Mouse (Mus musculus) left cerebral cortex, adult 11 months (tissue): ENCODE measurements at regions not wholly inside any gene's neighbourhood (a gene's known extent, or its start where the extent isn't known, plus 50 kb on each side); places are given as distances from the start of the nearest gene placed in this dataset.

Experiments
- DNase-seq: peaks from one replicate; pipeline ENCODE4 v3.0.0; 2022; ENCODE audit warnings: low spot score

DNA sequence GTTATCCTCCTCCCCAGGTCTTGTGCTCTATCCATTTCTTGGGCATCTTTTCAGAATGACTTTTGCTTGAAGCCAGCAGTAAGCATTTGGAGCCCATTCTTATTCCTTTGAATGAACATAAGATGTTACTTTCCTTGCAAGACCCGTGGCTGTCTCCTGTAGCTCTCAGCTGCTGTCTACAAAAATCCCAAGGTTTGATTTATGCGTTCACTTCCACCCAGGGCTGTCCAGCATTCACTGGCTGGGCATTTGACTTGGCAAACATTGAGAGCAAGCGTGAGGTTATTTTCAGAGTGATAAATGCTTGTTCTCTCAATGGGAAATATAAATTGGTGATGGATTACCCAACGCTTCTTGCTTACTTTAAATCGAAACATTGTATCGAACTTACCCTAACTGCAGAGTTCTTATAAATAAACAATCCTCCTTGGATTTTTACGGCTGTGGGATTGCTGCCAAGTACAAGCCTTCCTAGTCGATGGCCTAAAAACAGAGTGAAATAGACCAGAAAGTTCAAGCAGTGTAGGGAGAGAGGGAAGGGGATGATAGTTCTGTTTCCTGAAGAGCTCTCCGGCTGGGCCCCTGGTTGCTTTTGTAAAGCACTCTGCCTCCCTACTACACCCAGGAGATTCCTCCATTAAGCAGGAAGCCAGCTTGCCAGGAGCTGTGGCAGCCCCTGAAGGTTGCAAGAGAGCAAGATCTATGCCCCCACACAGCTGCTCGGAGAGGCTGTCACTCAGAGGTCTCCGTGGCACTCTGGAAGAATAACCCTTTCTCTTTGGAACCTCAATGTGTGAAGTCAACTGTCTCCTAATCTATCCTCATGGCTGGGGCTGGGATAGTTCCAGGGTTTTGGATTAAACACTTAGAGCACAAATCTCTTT, 210.1 kb downstream of the Mex3b start:
- DNase-seq, result no peak

DNA sequence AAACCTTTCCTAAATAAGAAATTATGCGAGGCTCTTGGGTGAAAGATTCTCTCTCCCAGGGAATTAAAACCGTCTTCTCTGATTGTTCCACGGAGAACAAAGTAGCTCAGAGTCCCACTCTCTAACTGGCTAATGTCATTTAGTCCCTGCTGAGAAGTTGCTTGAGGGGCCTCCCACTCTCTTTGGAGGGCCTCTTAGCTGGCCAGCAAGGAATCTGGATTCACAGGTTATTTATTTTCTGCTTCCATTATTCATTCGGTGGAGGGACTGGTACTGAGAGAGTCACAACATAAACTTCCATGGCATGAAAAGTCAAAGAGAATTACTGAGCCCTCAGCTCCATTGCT, 210.8 kb downstream of the Mex3b start:
- no peak for DNase-seq

DNA sequence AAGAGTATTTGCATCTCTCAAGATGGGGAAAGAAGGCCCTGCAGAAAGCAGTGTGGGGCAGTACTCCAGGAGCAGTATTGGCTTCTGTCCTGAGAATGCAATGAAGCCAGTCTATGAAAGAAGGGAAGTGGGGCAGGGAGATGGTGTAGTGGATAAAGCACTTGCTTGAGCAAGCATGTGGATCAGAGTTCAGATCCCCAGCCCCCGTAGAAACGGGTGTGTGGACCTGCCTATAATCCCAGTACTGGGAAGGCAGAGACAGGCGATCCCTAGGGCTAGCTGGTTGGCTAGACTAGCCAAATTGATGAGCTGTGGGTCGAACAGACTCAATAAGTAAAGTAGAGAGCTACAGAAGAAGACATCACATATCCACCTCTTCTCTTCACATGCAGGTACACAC, 211.6 kb downstream of the Mex3b start:
- DNase-seq, result no peak

- DNase-seq, result no peak
Observed at GRCm38 (mm10) chr7:83079842-83080241, 212.7 kb downstream of the Mex3b start.

GRCm38 (mm10) chr7:83084496-83085082, 217.5 kb downstream of the Mex3b start:
- no peak for DNase-seq

- DNase-seq, result no peak
Observed at GRCm38 (mm10) chr7:83085547-83086158, 218.5 kb downstream of the Mex3b start.

DNA sequence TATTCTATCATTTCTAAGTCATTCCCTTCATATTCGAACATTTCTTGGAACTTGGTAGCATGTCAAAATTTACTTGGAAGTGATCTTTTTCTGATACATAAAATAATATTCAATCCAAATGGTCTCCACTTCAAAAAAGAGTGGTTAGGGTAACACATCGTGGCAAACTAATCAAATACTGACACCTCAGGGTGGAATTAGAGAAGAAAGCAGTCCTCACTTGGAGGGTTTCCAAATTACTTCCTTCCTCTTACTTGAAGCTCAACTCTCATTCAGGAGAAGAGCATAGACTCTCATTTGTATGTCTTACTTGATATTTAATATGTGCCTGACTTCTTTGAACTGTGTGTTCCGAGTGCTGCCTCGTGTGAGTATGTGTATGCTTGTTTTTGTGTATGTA, 220.3 kb downstream of the Mex3b start:
- DNase-seq, result no peak

- no peak for DNase-seq
Observed at GRCm38 (mm10) chr7:83088125-83088524, 221.0 kb downstream of the Mex3b start.

DNA sequence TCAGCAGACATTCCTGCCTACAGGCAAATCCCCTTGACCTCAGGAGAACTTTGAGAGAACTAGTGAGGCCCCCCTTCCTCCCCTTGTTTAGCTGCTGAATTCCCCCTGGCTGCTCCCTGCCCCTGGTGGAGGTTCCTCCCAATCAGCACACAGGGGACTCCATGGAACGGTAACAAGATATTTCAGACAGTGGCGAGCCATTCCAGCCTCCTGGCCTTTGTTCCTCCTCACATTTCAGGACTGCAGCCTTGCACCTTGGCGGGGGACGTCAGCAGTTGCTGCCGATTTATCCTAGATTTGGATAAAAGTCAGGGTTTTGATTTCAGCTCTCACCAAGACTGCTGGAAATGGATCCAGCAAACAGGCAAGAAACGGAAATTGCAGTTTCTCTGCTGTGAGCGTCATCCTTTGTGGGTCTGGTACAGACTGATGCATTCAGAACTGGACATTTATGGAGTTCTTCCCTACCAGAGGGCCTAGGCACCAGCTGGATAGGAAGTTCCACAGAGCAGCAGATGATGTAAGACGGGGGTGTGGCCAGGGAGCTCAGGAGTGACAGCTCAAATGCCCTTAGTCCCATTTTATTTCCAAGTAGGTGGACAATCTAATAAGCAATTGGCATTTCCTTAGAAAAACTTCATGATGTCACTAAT, 222.3 kb downstream of the Mex3b start:
- no peak for DNase-seq

- DNase-seq, result no peak
Observed at GRCm38 (mm10) chr7:83093923-83094355, 226.8 kb downstream of the Mex3b start.

- DNase-seq, result no peak
Observed at GRCm38 (mm10) chr7:83094899-83095298, 227.8 kb downstream of the Mex3b start.

DNA sequence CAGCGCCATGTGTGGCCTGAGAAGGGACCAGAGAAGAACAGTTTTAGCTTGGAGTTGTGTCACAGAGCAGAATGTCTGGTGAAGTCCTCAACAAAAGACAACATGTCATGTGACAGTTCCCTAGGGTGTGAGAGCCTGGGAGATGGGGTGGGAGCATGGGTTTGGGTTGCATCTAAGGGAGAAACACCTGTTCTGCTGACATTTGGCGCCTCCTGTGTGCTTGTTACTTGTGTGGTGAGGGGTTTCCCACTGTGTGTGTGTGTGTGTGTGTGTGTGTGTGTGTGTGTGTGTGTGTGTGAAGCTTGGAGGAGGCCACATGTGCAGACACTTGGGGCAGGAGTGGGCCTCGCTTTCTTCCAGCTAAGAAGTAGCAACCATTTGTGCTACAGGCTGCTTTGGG, 228.5 kb downstream of the Mex3b start:
- no peak for DNase-seq

- no peak for DNase-seq
Observed at GRCm38 (mm10) chr7:83104426-83104825, 237.3 kb downstream of the Mex3b start.

DNA sequence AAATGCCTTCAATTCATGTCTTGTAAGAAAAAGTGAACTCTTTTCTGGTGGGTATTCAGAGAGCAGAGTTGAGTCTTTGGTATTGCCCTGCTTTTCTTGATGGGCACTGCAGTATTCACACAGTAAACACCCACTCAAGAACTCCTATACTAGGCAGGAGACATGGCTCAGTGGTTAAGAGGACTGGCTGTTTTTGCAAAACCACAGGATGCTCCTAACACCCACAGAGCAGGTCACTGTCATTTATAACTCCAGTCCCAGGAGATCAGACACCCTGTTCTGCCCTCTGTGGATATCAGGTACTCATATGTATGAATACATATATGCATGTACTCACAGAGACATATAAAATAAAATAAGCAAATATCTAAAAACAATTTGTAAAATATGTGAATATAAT, 238.5 kb downstream of the Mex3b start:
- DNase-seq, result no peak

- DNase-seq, result no peak
Observed at GRCm38 (mm10) chr7:83111217-83111823, 244.2 kb downstream of the Mex3b start.

- no peak for DNase-seq
Observed at GRCm38 (mm10) chr7:83116487-83116886, 249.4 kb downstream of the Mex3b start.

DNA sequence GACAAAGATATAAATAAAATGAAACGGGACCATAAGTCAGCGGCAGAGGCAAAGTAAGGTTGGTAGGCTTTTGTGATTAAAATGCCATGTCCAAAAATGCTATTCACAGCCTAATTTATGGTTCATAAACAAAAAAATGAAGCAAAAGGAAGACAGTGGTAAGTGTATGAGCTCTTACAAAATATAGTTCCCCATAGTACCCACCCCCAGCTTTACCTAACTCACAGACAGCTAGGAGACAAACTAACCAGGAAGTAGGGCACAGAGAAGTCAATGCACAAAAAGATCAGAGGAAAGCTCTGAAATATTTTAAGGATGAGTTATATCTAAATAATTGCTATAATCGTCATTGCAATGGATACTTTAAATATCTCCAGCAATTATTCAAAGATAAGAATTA, 249.9 kb downstream of the Mex3b start:
- DNase-seq, result no peak

DNA sequence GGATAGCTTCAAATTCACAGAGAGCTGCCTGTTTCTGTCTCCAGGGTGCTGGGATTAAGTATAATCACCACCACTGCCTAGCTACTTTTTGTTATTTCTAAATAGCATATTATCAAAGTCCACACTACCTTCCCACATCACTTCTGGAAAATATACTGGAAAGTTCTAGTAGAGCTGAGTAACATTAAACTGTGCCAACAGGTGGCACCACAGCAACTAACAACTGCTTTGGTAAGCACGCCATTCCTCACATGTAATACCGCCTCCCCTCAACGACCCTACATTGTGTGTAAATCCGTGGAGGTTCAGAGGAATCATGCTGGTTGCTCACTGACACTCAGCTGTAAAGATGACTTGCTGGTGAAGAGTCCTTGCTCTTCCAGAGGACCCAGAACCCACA, 259.1 kb downstream of the Mex3b start:
- no peak for DNase-seq

GRCm38 (mm10) chr7:83140216-83140615, 273.1 kb downstream of the Mex3b start:
- DNase-seq, result no peak

- no peak for DNase-seq
Observed at GRCm38 (mm10) chr7:83140658-83141057, 273.5 kb downstream of the Mex3b start.

GRCm38 (mm10) chr7:83144018-83144417, 276.9 kb downstream of the Mex3b start:
- no peak for DNase-seq

GRCm38 (mm10) chr7:83145551-83145950, 278.4 kb downstream of the Mex3b start:
- no peak for DNase-seq
